8 mouse cellular contexts compared by ENCODE assay signal in the genomic region with DNA sequence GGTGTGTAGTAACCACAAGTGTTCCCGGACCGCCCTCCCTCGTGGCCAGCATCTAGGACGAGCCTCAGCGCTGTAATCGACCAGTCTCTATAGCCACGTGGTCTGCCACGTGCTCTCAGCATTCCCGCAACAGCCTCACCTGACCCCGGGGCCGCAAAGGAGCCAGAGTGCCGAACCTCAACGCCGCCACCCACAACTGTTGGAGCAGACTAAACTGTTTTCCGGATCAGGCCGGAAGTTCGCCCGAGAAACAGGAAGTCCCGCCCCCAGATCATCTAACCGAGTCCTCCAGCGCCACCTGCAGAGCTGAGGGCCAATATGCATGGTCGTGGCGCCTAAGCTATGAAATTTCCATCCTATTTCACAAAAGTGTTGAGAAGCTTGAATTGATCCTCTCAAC. TPM values are rescaled to one million over a fixed set of nuclear protein-coding genes. Genes with fewer than 3 reads are reported as not detected.
DNase-seq lines count a peak whose midpoint lies in the region; ATAC-seq and TF ChIP-seq lines count a peak whose summit lies in the region.

A gene (minus strand): TSS at position 227 of the 400 bp plus-strand sequence.

- peak; percentile 97 for DNase-seq in MEL (ENCODE audit: low read depth, low spot score)
- DNase-seq in cerebellum, adult 2 months: peak; percentile 90 to 95
- peak; percentile 96 for DNase-seq in forebrain, postnatal 0 days
- DNase-seq in heart, postnatal 4 days: peak; percentile 96
- peak; percentile 86 to 91 for DNase-seq in layer of hippocampus, adult 8-10 months (ENCODE audit: low spot score in 2 of 2)
- peak; percentile 81 for DNase-seq in ovary, adult 18-20 months (ENCODE audit: low spot score)
- peak; percentile 95 for DNase-seq in thymus, postnatal 0 days (ENCODE audit: low spot score)

- peak; percentile 60 to 95 (median 83) for TF ChIP-seq CTCF in MEL (IDR thresholded peaks at IDR 0.05 in 2 of 3, conservative IDR thresholded peaks at IDR 0.05 in 1 of 3; ENCODE audit: control insufficient read depth in 1 of 3, insufficient read depth in 1 of 3, low read depth in 2 of 3, low read length in 3 of 3, poor library complexity in 1 of 3, severe bottlenecking in 1 of 3)
- TF ChIP-seq CTCF in cerebellum, adult 2 months (IDR thresholded peaks at IDR 0.05; ENCODE audit: borderline replicate concordance, insufficient read depth, low read depth, low read length): peak; percentile 88
- peak; percentile 88 for TF ChIP-seq CTCF in forebrain, postnatal 0 days (IDR thresholded peaks at IDR 0.05; ENCODE audit: low read depth)

- no peaks in the 10 kb centered on the region for H3K9me3 ChIP-seq in MEL (replicated peaks; ENCODE audit: insufficient read depth, low read length)
- H3K9me3 ChIP-seq in forebrain, postnatal 0 days (ENCODE audit: low read length): no peaks in the 10 kb centered on the region
- peaks cover 4% of the 10 kb centered on the region; the same call in 1 of the 2 replicates for H3K9me3 ChIP-seq in lung, embryonic 15.5 days

- WGBS in cerebellum, adult 2 months: 0% methylated on average over 23 of the region's 23 CpGs
- WGBS in forebrain, postnatal 0 days: 2% methylated on average over 23 of the region's 23 CpGs
- under 1% methylated on average over 23 of the region's 23 CpGs for WGBS in lung, embryonic 15.5 days

- peak; percentile 92 to 94 for TF ChIP-seq POLR2A in MEL (IDR thresholded peaks at IDR 0.05; ENCODE audit: control insufficient read depth in 1 of 2, insufficient read depth in 1 of 2, low read depth in 1 of 2, low read length in 2 of 2, poor library complexity in 1 of 2)
- TF ChIP-seq POLR2A in cerebellum, adult 2 months (IDR thresholded peaks at IDR 0.05; ENCODE audit: borderline replicate concordance, insufficient read depth, low read length): peak; percentile 72

- peak within 1 kb of the TSS; percentile 76 for H3K27ac ChIP-seq in MEL (ENCODE audit: control insufficient read depth, low read depth, low read length)
- no peak within 1 kb of the TSS for H3K27ac ChIP-seq in cerebellum, adult 2 months (ENCODE audit: insufficient read depth, low read length)
- H3K27ac ChIP-seq in forebrain, postnatal 0 days (ENCODE audit: low read depth, low read length): peak within 1 kb of the TSS; percentile 22; the same call in 1 of the 2 replicates
- H3K27ac ChIP-seq in lung, embryonic 15.5 days: no peak within 1 kb of the TSS

- ATAC-seq in forebrain, postnatal 0 days: peak; percentile 96
- ATAC-seq in lung, embryonic 15.5 days (ENCODE audit: borderline replicate concordance, extremely low read depth, low FRiP score, low TSS enrichment): peak; percentile 73; the same call in 1 of the 2 replicates

- peak within 1 kb of the TSS; percentile 63 for H3K4me2 ChIP-seq in forebrain, postnatal 0 days (ENCODE audit: low read depth)
- H3K4me2 ChIP-seq in lung, embryonic 15.5 days: peak within 1 kb of the TSS; percentile 81

- peak within 1 kb of the TSS; percentile 83 to 84 for H3K4me3 ChIP-seq in MEL (ENCODE audit: control insufficient read depth in 1 of 2, insufficient read depth in 1 of 2, low read depth in 2 of 2, low read length in 2 of 2)
- H3K4me3 ChIP-seq in cerebellum, adult 2 months (replicated peaks; ENCODE audit: insufficient read depth, low read depth, low read length): peak within 1 kb of the TSS; percentile 88
- peak within 1 kb of the TSS; percentile 65 for H3K4me3 ChIP-seq in forebrain, postnatal 0 days (ENCODE audit: low read depth, low read length)
- peak within 1 kb of the TSS; percentile 79 for H3K4me3 ChIP-seq in lung, embryonic 15.5 days

- peak; percentile 83 for TF ChIP-seq RAD21 in MEL (IDR thresholded peaks at IDR 0.05; ENCODE audit: low read depth, low read length)

- H3K4me1 ChIP-seq in MEL (ENCODE audit: control insufficient read depth in 1 of 2, insufficient read depth in 2 of 2, low read length in 2 of 2): peaks cover 2 to 18% of the 10 kb centered on the region in 2 experiments; a peak in 3 of 4 replicates
- peaks cover 9% of the 10 kb centered on the region for H3K4me1 ChIP-seq in cerebellum, adult 2 months (ENCODE audit: control insufficient read depth, insufficient read depth, low read length)
- peaks cover 6% of the 10 kb centered on the region; the same call in 1 of the 2 replicates for H3K4me1 ChIP-seq in forebrain, postnatal 0 days (ENCODE audit: insufficient read depth)
- peaks cover 9% of the 10 kb centered on the region for H3K4me1 ChIP-seq in lung, embryonic 15.5 days

- TF ChIP-seq EP300 in MEL (IDR thresholded peaks at IDR 0.05; ENCODE audit: low read depth in 1 of 2, low read length in 2 of 2): peak in 1 of 2 experiments; percentile 35; a peak in 1 of 4 replicates

- H3K27me3 ChIP-seq in MEL (ENCODE audit: control insufficient read depth in 1 of 2, insufficient read depth in 2 of 2, low read length in 2 of 2): no peaks in the 10 kb centered on the region
- H3K27me3 ChIP-seq in cerebellum, adult 2 months (ENCODE audit: control insufficient read depth, insufficient read depth, low read length): no peaks in the 10 kb centered on the region
- no peaks in the 10 kb centered on the region for H3K27me3 ChIP-seq in forebrain, postnatal 0 days (ENCODE audit: insufficient read depth, low read length)
- H3K27me3 ChIP-seq in lung, embryonic 15.5 days: no peaks in the 10 kb centered on the region

- H3K79me2 ChIP-seq in MEL (ENCODE audit: control insufficient read depth, insufficient read depth, low read length, poor library complexity): peaks cover 16% of the 10 kb centered on the region

- peaks cover 0 to 6% of the 10 kb centered on the region in 2 experiments; a peak in 1 of 4 replicates for H3K36me3 ChIP-seq in MEL (ENCODE audit: control insufficient read depth in 1 of 2, insufficient read depth in 2 of 2, low read length in 2 of 2)
- peaks cover 27% of the 10 kb centered on the region for H3K36me3 ChIP-seq in forebrain, postnatal 0 days (ENCODE audit: insufficient read depth)
- peaks cover 20% of the 10 kb centered on the region for H3K36me3 ChIP-seq in lung, embryonic 15.5 days

- H3K9ac ChIP-seq in MEL (ENCODE audit: control insufficient read depth, low read depth, low read length, poor library complexity, severe bottlenecking): peak within 1 kb of the TSS; percentile 78
- peak within 1 kb of the TSS; percentile 70 for H3K9ac ChIP-seq in forebrain, postnatal 0 days
- H3K9ac ChIP-seq in lung, embryonic 15.5 days: peak within 1 kb of the TSS; percentile 83

TF ChIP-seq in MEL, 35 proteins besides CTCF, POLR2A, EP300 and RAD21 (continues in another document):
- TF ChIP-seq TAL1 (IDR thresholded peaks at IDR 0.05; ENCODE audit: low read length): no peak
- 0 out of 4 replicates have a peak, but pooled peaks of 1 of the 2 experiments have one; percentile 43 for TF ChIP-seq USF2 (IDR thresholded peaks at IDR 0.05; ENCODE audit: borderline replicate concordance in 1 of 2, insufficient read depth in 1 of 2, low read depth in 1 of 2, low read length in 2 of 2)
- TF ChIP-seq ELF1 (IDR thresholded peaks at IDR 0.05; ENCODE audit: low read depth, low read length): peak; percentile 93
- TF ChIP-seq RCOR1 (IDR thresholded peaks at IDR 0.05; ENCODE audit: low read depth, low read length): peak; percentile 27; the same call in 1 of the 2 replicates
- no peak for TF ChIP-seq CHD1 (IDR thresholded peaks at IDR 0.05; ENCODE audit: low read depth, low read length)
- TF ChIP-seq ZMIZ1 (IDR thresholded peaks at IDR 0.05; ENCODE audit: low read depth, low read length): peak; percentile 75; the same call in 1 of the 2 replicates
- TF ChIP-seq TBP (IDR thresholded peaks at IDR 0.05; ENCODE audit: low read depth, low read length): peak; percentile 89; the same call in 1 of the 2 replicates
- no peak for TF ChIP-seq CHD2 (IDR thresholded peaks at IDR 0.05; ENCODE audit: low read length)
- TF ChIP-seq JUND (IDR thresholded peaks at IDR 0.05; ENCODE audit: low read depth, low read length): no peak
- TF ChIP-seq MAFK (IDR thresholded peaks at IDR 0.05; ENCODE audit: borderline replicate concordance, low read depth, low read length): no peak
- peak; percentile 86 for TF ChIP-seq USF1 (IDR thresholded peaks at IDR 0.05; ENCODE audit: low read depth, low read length)
- TF ChIP-seq MAX (IDR thresholded peaks at IDR 0.05; ENCODE audit: low read length): peak; percentile 99
- peak; percentile 54; the same call in 1 of the 2 replicates for TF ChIP-seq KAT2A (conservative IDR thresholded peaks at IDR 0.05; ENCODE audit: low read depth, low read length)
- peak; percentile 97 for TF ChIP-seq NELFE (IDR thresholded peaks at IDR 0.05; ENCODE audit: low read depth, low read length)
- no peak for TF ChIP-seq GATA1 (IDR thresholded peaks at IDR 0.05; ENCODE audit: low read depth, low read length)
- no peak for TF ChIP-seq ZKSCAN1 (IDR thresholded peaks at IDR 0.05; ENCODE audit: low read depth, low read length)
- peak; percentile 51; the same call in 1 of the 2 replicates for TF ChIP-seq BHLHE40 (IDR thresholded peaks at IDR 0.05; ENCODE audit: borderline replicate concordance, low read depth, low read length)
- TF ChIP-seq ZC3H11A (IDR thresholded peaks at IDR 0.05; ENCODE audit: low read depth, low read length): peak; percentile 69
- TF ChIP-seq TCF12 (IDR thresholded peaks at IDR 0.05; ENCODE audit: low read depth, low read length): peak; percentile 68
- TF ChIP-seq UBTF (IDR thresholded peaks at IDR 0.05; ENCODE audit: borderline replicate concordance, insufficient read depth, low read depth, low read length): no peak
- no peak for TF ChIP-seq E2F4 (IDR thresholded peaks at IDR 0.05; ENCODE audit: borderline replicate concordance, low read depth, low read length)
- TF ChIP-seq SIN3A (IDR thresholded peaks at IDR 0.05; ENCODE audit: low read length): peak; percentile 91
- no peak for TF ChIP-seq GABPA (IDR thresholded peaks at IDR 0.05; ENCODE audit: low read depth, low read length)
- peak; percentile 83 for TF ChIP-seq SMC3 (IDR thresholded peaks at IDR 0.05; ENCODE audit: low read depth, low read length)
- TF ChIP-seq HCFC1 (IDR thresholded peaks at IDR 0.05; ENCODE audit: low read depth, low read length): peak; percentile 88

RNA-seq across cellular contexts. Expression of the gene that starts here (rescaled TPM):
- total RNA-seq in MEL (2012; rRNA removed): 21.2 and 28.8 TPM in 2 replicates
- polyA plus RNA-seq in MEL (2012; ENCODE audit: insufficient read depth in 1 of 2, insufficient read length in 2 of 2, low read depth in 1 of 2, low replicate concordance in 2 of 2, missing spikeins in 1 of 2): 10 to 100 TPM in 1 of 2 experiments, not detected in 1; 32.0 TPM
- 14.2 and 14.6 TPM in 2 replicates for polyA plus RNA-seq in cerebellum, adult 2 months (2012; rRNA removed)
- 17.6 and 21.1 TPM in 2 replicates for total RNA-seq in forebrain, postnatal 0 days (2014; rRNA removed)
- 10.1 and 10.9 TPM in 2 replicates for polyA plus RNA-seq in forebrain, postnatal 0 days (2015; fragmentation: Nextera tagmentation; extraction: Ambion mirVana)
- 1 to 10 TPM; 4.3 to 4.5 TPM for total RNA-seq in heart, postnatal 4 days (2021)
- 10 to 100 TPM; 10.7 to 11.8 (median 11.5) TPM for total RNA-seq in layer of hippocampus, adult 8-10 months (2022)
- polyA plus RNA-seq in lung, embryonic 15.5 days (2015; fragmentation: Nextera tagmentation; extraction: Ambion mirVana): 10.0 and 10.6 TPM in 2 replicates
- polyA plus RNA-seq in thymus, postnatal 0 days (2015; fragmentation: Nextera tagmentation; extraction: Ambion mirVana): 29.5 and 29.8 TPM in 2 replicates

Comparison
In these comparisons a context has a peak if more than half of its experiments do, and no peak if none do; other contexts are left out.
1. H3K27ac ChIP-seq: peak in MEL (single experiment) and forebrain, postnatal 0 days (single experiment); none in cerebellum, adult 2 months (single experiment) and lung, embryonic 15.5 days (single experiment).
2. Peak in every context shown above with its lines, with median percentiles within 50 percentile points of each other: DNase-seq, H3K4me3 ChIP-seq, H3K9ac ChIP-seq and CTCF ChIP-seq.